Mouse (Mus musculus): ENCODE measurements around the gene Ufsp1. TPM values are rescaled to one million over a fixed set of nuclear protein-coding genes. Genes with fewer than 3 reads are reported as not detected.

Ufsp1 gene
- polyA plus RNA-seq, 1 experiment, result 44.1 TPM

- H3K4me1 ChIP-seq (replicated peaks; ENCODE audit: control insufficient read depth, insufficient read depth, low read length), result peaks cover 10% of the 10 kb centered on the region
- no peak for DNase-seq
- no peak overlapping the region for H3K27ac ChIP-seq (ENCODE audit: control insufficient read depth, insufficient read depth, low read length)
- no peaks in the 10 kb centered on the region for H3K36me3 ChIP-seq (ENCODE audit: control insufficient read depth, insufficient read depth, low read length)
- TF ChIP-seq POLR2A (IDR thresholded peaks at IDR 0.05; ENCODE audit: control insufficient read depth, extremely low read depth, insufficient read depth, low read length, poor library complexity), result no peak
- no peak for TF ChIP-seq CTCF (IDR thresholded peaks at IDR 0.05; ENCODE audit: borderline replicate concordance, control insufficient read depth, extremely low read depth, insufficient read depth, low read length, poor library complexity)
- no peaks in the 10 kb centered on the region for H3K27me3 ChIP-seq (ENCODE audit: control insufficient read depth, insufficient read depth, low read length)
- peak overlapping the region; percentile 37 for H3K4me3 ChIP-seq (ENCODE audit: control insufficient read depth, insufficient read depth, low read length)
- WGBS, result 4% methylated on average over 11 of the region's 11 CpGs
Observed at GRCm38 (mm10) chr5:137338663-137339289, 44.3 kb downstream of the Ufsp1 start.

- Histone ChIP-seq H3K27ac (ENCODE audit: control insufficient read depth, insufficient read depth, low read length) (no peak overlapping the region), H3K27me3 (ENCODE audit: control insufficient read depth, insufficient read depth, low read length) (no peaks in the 10 kb centered on the region), H3K4me3 (ENCODE audit: control insufficient read depth, insufficient read depth, low read length) (no peak overlapping the region), H3K4me1 (replicated peaks; ENCODE audit: control insufficient read depth, insufficient read depth, low read length) (peaks cover 9% of the 10 kb centered on the region), H3K36me3 (ENCODE audit: control insufficient read depth, insufficient read depth, low read length) (no peaks in the 10 kb centered on the region)
- no peak for DNase-seq
- no peak for TF ChIP-seq CTCF (IDR thresholded peaks at IDR 0.05; ENCODE audit: borderline replicate concordance, control insufficient read depth, extremely low read depth, insufficient read depth, low read length, poor library complexity)
- no peak for TF ChIP-seq POLR2A (IDR thresholded peaks at IDR 0.05; ENCODE audit: control insufficient read depth, extremely low read depth, insufficient read depth, low read length, poor library complexity)
- WGBS, result 52% methylated on average over 22 of the region's 22 CpGs
Observed at GRCm38 (mm10) chr5:137339290-137339979, 45.0 kb downstream of the Ufsp1 start.

DNA sequence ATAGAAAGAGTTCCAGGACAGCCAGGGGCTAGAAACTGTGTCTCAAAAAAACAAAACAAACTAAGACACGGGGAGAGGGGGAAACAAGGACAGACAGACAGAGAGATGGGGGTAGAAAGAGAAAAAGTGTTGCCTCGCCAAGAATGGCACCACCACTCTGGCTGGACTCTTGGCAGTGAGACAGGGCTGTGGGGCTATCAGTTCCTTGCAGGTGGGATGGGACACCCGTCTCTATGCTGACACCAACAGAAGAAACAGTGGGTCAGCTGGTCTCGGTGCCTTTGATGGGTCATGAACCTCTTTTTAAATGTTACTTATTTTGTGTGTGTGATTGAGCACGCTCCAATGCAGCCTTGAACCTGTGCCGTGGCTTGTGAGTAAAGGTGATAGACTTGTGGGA, 45.8 kb downstream of the Ufsp1 start:
- 90% methylated on average over 6 of the region's 6 CpGs for WGBS
- Histone ChIP-seq H3K27me3 (ENCODE audit: control insufficient read depth, insufficient read depth, low read length) (no peaks in the 10 kb centered on the region), H3K4me1 (replicated peaks; ENCODE audit: control insufficient read depth, insufficient read depth, low read length) (peaks cover 9% of the 10 kb centered on the region), H3K36me3 (ENCODE audit: control insufficient read depth, insufficient read depth, low read length) (no peaks in the 10 kb centered on the region), H3K4me3 (ENCODE audit: control insufficient read depth, insufficient read depth, low read length) (no peak overlapping the region), H3K27ac (ENCODE audit: control insufficient read depth, insufficient read depth, low read length) (no peak overlapping the region)
- DNase-seq, result no peak
- no peak for TF ChIP-seq POLR2A (IDR thresholded peaks at IDR 0.05; ENCODE audit: control insufficient read depth, extremely low read depth, insufficient read depth, low read length, poor library complexity)
- no peak for TF ChIP-seq CTCF (IDR thresholded peaks at IDR 0.05; ENCODE audit: borderline replicate concordance, control insufficient read depth, extremely low read depth, insufficient read depth, low read length, poor library complexity)

DNA sequence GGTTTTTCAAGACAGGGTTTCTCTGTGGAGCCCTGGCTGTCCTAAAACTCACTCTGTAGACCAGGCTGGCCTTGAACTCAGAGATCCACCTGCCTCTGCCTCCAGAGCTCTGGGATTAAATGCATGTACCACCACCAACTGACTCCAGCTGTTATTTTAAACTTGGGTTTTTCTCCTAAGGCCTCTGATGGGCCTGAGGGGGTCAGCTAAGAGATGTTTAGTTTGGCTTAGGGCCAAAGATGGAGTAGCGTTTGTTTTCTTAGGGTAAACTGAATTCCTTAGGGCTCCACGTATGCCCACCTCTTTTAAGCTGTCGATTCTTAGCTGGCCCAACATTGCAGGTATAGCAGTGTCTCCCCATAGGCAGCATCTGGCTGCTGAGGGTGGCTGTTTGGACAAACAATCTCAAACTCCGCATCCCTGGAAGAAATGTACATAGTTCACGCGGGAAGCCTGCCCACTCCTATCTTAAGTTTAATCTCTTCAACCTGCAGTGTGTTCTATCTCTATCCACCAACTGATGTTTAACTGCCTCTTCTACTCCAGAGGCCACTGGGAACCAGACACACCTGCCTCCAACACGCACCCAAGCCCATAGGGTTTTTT, 48.1 kb downstream of the Ufsp1 start:
- DNase-seq, result no peak
- H3K4me1 ChIP-seq (replicated peaks; ENCODE audit: control insufficient read depth, insufficient read depth, low read length), result peaks cover 14% of the 10 kb centered on the region
- no peak overlapping the region for H3K27ac ChIP-seq (ENCODE audit: control insufficient read depth, insufficient read depth, low read length)

GRCm38 (mm10) chr5:137343412-137343811, 49.0 kb downstream of the Ufsp1 start:
- no peak overlapping the region for H3K27ac ChIP-seq (ENCODE audit: control insufficient read depth, insufficient read depth, low read length)
- no peak for DNase-seq

More for the DNA sequence above, 48.1 kb downstream of the Ufsp1 start:
- TF ChIP-seq CTCF (IDR thresholded peaks at IDR 0.05; ENCODE audit: borderline replicate concordance, control insufficient read depth, extremely low read depth, insufficient read depth, low read length, poor library complexity), result no peak
- Histone ChIP-seq H3K27me3 (ENCODE audit: control insufficient read depth, insufficient read depth, low read length) (no peaks in the 10 kb centered on the region), H3K36me3 (ENCODE audit: control insufficient read depth, insufficient read depth, low read length) (no peaks in the 10 kb centered on the region), H3K4me3 (ENCODE audit: control insufficient read depth, insufficient read depth, low read length) (no peak overlapping the region)
- WGBS, result 70% methylated on average over 7 of the region's 7 CpGs

DNA sequence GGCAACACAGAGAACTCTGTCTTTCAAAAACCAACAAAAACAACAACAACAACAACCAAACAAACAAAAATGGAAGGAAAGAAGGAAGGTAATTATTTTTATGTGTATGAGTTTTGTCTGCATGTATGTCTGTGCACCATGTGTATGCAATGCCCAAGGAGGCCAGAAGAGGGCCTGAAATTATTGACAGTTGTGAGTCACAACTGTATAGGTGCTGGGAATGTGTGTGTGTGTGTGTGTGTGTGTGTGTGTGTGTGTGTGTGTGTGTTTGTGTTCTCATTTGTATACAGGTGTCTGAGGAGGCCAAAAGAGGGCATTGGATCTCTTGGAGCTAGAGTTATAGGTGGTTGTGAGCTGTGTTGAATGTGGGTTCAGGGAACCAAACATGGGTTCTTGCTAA, 49.4 kb downstream of the Ufsp1 start:
- Histone ChIP-seq H3K4me3 (ENCODE audit: control insufficient read depth, insufficient read depth, low read length) (no peak overlapping the region), H3K27ac (ENCODE audit: control insufficient read depth, insufficient read depth, low read length) (no peak overlapping the region), H3K36me3 (ENCODE audit: control insufficient read depth, insufficient read depth, low read length) (no peaks in the 10 kb centered on the region), H3K4me1 (replicated peaks; ENCODE audit: control insufficient read depth, insufficient read depth, low read length) (peaks cover 9% of the 10 kb centered on the region), H3K27me3 (ENCODE audit: control insufficient read depth, insufficient read depth, low read length) (peaks cover 3% of the 10 kb centered on the region)
- no peak for DNase-seq
- TF ChIP-seq CTCF (IDR thresholded peaks at IDR 0.05; ENCODE audit: borderline replicate concordance, control insufficient read depth, extremely low read depth, insufficient read depth, low read length, poor library complexity) (no peak), POLR2A (IDR thresholded peaks at IDR 0.05; ENCODE audit: control insufficient read depth, extremely low read depth, insufficient read depth, low read length, poor library complexity) (no peak)

More at GRCm38 (mm10) chr5:137343412-137343811, 49.0 kb downstream of the Ufsp1 start:
- Histone ChIP-seq H3K27me3 (ENCODE audit: control insufficient read depth, insufficient read depth, low read length) (no peaks in the 10 kb centered on the region; the same call in 1 of the 2 replicates), H3K36me3 (ENCODE audit: control insufficient read depth, insufficient read depth, low read length) (no peaks in the 10 kb centered on the region), H3K4me3 (ENCODE audit: control insufficient read depth, insufficient read depth, low read length) (no peak overlapping the region), H3K4me1 (replicated peaks; ENCODE audit: control insufficient read depth, insufficient read depth, low read length) (peaks cover 14% of the 10 kb centered on the region)
- 95% methylated on average over 5 of the region's 5 CpGs for WGBS
- no peak for TF ChIP-seq CTCF (IDR thresholded peaks at IDR 0.05; ENCODE audit: borderline replicate concordance, control insufficient read depth, extremely low read depth, insufficient read depth, low read length, poor library complexity)
- no peak for TF ChIP-seq POLR2A (IDR thresholded peaks at IDR 0.05; ENCODE audit: control insufficient read depth, extremely low read depth, insufficient read depth, low read length, poor library complexity)

Other genes with a start within 250 kb of the Ufsp1 start
- 44.1 and 51.9 TPM in 2 replicates for gene Ap1s1, start 248.5 kb upstream of the Ufsp1 start, polyA plus RNA-seq (2012; rRNA removed)
- 3.1 and 4.1 TPM in 2 replicates for gene Serpine1, start 222.4 kb upstream of the Ufsp1 start, polyA plus RNA-seq (2012; rRNA removed)
- 49.3 and 55.8 TPM in 2 replicates for gene Trim56, start 178.4 kb upstream of the Ufsp1 start, polyA plus RNA-seq (2012; rRNA removed)
- gene Muc3, start 145.3 kb upstream of the Ufsp1 start, polyA plus RNA-seq (2012; rRNA removed), result 0.52 and 0.86 TPM in 2 replicates
- gene Muc3a, start 82.2 kb upstream of the Ufsp1 start, polyA plus RNA-seq (2012; rRNA removed), result 8.7 and 14.7 TPM in 2 replicates
- gene Ache, start 7.1 kb upstream of the Ufsp1 start, polyA plus RNA-seq (2012; rRNA removed), result 90.2 and 97.1 TPM in 2 replicates
- gene Srrt, start 13.0 kb downstream of the Ufsp1 start, polyA plus RNA-seq (2012; rRNA removed), result 432 and 434 TPM in 2 replicates
- gene Trip6, start 19.8 kb downstream of the Ufsp1 start, polyA plus RNA-seq (2012; rRNA removed), result 25.0 and 28.0 TPM in 2 replicates
- 37.4 and 39.2 TPM in 2 replicates for gene Slc12a9, start 39.0 kb downstream of the Ufsp1 start, polyA plus RNA-seq (2012; rRNA removed)
- gene Ephb4, start 55.5 kb downstream of the Ufsp1 start, polyA plus RNA-seq (2012; rRNA removed), result 9.2 and 10.4 TPM in 2 replicates
- 0.24 and 0.36 TPM in 2 replicates for gene Zan, start 182.4 kb downstream of the Ufsp1 start, polyA plus RNA-seq (2012; rRNA removed)
- gene Pop7, start 207.9 kb downstream of the Ufsp1 start, polyA plus RNA-seq (2012; rRNA removed), result 65.5 and 68.7 TPM in 2 replicates
- 83.9 and 84.3 TPM in 2 replicates for gene Gigyf1, start 223.9 kb downstream of the Ufsp1 start, polyA plus RNA-seq (2012; rRNA removed)
- gene Epo, start 238.6 kb downstream of the Ufsp1 start, polyA plus RNA-seq (2012; rRNA removed), result not detected in 2 replicates
- 1,444 and 1,492 TPM in 2 replicates for gene Gnb2, start 238.9 kb downstream of the Ufsp1 start, polyA plus RNA-seq (2012; rRNA removed)

All from thymus, adult 2 months (tissue).